Mouse (Mus musculus) cerebellum, adult 2 months (tissue): ENCODE data around the gene Pld1.

ENCODE experiments used
- CTCF ChIP-seq: fragments of 200-500 bp; IDR thresholded peaks from 2 replicates; pipeline ENCODE4 v1.5.1; 2011; ENCODE audit warnings: low read depth, mild to moderate bottlenecking, control low read depth, low read length, moderate library complexity, borderline replicate concordance; ENCODE audit not compliant: insufficient read depth
- POLR2A ChIP-seq: fragments of 200-500 bp; IDR thresholded peaks from 2 replicates; pipeline ENCODE4 v1.6.1; 2011; ENCODE audit warnings: low read length, control low read depth, borderline replicate concordance; ENCODE audit not compliant: insufficient read depth

DNA sequence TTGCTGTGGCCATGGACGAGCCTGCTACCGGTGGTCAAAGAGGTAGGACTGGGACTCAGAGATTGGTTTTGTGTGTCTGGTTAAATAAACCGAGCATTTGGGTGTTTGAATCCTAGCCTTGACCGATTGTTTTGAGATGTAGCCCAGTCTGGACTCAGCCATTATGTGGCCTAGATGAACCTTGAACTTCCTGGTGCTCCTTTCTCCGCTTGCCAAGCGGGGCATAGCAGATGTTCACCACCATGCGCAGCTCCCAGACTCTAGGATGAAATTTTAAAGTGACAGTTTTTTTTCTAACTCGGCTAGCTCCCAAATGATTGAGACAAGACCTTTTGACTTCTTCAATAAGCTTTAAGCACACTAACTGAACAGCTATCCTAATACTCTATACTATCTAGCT is 102.7 kb downstream of the Pld1 start:
- no peak for TF ChIP-seq POLR2A
- no peak for TF ChIP-seq CTCF
